Mouse (Mus musculus) urinary bladder, postnatal 25 days (tissue): ENCODE measurements at regions not wholly inside any gene's neighbourhood (a gene's known extent, or its start where the extent isn't known, plus 50 kb on each side); places are given as distances from the start of the nearest gene placed in this dataset.
"Not testable (repeated sequence)": the region's sequence is repeated elsewhere in the genome, so short reads cannot be mapped to it uniquely, and the experiment has no call there.

Source experiments
- DNase-seq: peaks from one replicate; pipeline ENCODE4 v3.0.0; 2022; ENCODE audit warnings: low spot score

DNA sequence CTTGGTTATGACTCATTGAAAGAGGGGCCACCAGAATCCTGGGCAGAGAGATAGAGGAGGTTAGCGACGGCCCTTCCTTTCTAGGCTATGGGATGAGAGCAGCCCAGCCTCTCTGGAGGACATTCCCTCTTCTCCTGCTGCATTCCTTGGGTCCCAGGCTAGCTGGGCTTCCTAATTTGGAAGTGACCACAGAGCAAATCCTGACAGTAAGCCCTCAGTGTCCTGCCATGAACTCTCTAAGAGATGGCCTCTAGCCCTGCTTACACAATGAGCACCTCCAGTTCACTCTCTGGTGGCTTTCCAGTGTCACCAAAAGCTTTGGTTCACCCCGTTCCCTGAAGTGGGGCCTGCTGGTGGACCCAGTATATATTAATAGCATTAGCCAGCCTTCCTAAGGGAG is 64.1 kb upstream of the Rmdn2 start:
- DNase-seq: no peak

DNA sequence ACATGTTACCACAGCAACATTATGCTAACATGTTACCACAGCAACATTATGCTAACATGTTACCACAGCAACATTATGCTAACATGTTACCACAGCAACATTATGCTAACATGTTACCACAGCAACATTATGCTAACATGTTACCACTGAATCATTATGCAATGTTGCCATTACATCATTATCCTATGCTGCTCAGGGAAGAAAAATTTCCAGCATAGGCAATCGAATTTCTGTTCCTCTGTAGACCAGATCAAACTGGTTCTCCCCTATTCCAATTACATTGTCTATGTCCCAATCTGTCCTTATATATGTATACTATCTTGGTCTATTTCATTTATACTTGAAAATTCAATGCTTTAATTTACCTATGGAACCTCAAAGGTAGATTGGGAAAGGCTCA is 61.3 kb upstream of the Rmdn2 start:
- DNase-seq: not testable (repeated sequence)

DNA sequence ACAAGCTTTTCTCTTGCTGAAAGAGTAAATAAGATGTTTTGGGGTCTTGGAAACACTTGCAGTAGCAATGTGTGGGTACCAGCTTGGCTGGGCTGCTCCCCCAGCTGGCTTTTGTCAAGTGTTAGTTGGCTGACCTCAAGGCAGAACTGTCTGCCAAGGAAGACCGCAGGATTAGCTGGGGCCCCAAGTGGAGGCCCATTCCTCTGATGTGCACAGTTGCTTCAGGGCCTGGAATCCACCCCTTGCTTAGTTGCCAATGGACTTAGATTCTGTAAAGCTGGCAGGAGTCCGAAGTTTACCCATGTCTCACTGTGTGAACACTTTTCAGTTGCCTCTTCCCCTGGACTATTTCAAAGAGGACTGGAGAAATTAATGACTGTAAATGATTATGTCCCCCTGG is 57.8 kb upstream of the Rmdn2 start:
- DNase-seq: no peak

DNA sequence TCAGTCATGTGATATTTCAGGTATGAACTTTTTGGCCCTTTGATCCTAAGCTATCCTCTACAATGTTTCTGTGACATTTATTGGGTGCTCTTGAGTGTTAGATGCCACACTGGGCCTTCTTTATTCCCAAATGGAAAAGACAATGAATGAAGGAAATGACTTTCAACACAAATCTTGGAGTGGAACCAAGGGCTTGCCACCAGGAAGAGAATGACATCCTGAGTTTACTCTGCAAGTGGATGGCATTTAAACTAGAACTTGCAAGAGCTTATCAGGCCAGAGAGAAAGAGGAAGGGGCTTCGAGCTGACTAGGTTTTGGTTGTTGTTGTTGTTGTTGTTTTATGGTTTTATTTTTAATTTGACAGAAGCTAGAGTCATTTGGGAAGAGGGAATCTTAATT is 56.1 kb upstream of the Rmdn2 start:
- no peak for DNase-seq
